Mouse (Mus musculus) MEL-GATA-1-ER (cell line): ENCODE measurements at regions not wholly inside any gene's neighbourhood (a gene's known extent, or its start where the extent isn't known, plus 50 kb on each side); places are given as distances from the start of the nearest gene placed in this dataset.

ENCODE experiments used
- DNase-seq: peaks from one replicate; pipeline ENCODE4 v3.0.0-alpha.2; 2012; ENCODE audit warnings: low read depth; ENCODE audit errors: extremely low read depth

DNA sequence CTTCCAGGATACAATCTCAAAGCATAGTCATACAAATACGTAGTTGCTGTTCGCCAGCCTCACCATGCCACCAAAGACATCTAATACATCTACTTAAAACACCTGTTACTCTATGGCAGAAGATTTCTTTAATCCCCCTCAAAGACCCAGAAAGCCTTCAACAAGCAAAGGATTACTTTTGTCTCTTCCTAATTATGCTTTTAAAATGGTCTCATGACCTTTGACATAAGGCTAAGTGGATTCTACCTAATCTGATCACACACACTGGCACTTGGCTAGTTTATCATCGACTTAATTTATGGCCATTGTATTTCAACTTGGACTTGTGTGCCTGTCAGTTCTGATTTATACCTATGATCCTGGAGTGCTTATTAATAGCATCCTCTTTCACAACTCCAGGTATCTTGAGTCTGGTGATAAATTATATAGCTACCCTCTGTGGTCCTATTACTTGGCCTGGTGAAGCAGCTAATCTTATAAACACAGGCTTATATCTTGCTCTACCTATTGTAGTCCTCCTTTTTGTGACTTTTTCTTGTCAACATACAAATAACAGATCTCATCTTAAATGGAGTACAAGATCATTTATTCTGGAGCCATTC lies 568.6 kb upstream of the B3galt2 start:
- no peak for DNase-seq

GRCm38 (mm10) chr1:143074999-143075398 lies 565.5 kb upstream of the B3galt2 start:
- DNase-seq: no peak

DNA sequence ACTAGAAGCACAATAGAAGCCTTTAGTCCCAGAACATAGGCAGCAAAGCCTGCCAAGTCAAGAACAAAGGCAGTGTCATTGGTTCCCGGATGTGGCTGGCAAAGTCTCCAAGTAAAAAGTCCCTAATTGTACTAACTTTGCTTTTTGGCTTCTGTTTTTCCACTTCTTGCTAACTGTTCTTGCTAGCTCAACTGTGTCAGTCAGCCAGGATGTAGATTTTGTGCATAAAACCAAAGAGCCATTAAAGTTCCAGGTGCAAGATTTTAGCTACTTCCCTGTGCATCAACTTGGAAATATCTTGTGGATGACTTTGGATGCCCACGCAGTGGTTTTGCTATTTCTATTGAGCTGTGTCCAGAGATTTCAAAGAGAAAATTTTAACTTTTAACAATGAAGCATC lies 560.0 kb upstream of the B3galt2 start:
- DNase-seq: no peak

DNA sequence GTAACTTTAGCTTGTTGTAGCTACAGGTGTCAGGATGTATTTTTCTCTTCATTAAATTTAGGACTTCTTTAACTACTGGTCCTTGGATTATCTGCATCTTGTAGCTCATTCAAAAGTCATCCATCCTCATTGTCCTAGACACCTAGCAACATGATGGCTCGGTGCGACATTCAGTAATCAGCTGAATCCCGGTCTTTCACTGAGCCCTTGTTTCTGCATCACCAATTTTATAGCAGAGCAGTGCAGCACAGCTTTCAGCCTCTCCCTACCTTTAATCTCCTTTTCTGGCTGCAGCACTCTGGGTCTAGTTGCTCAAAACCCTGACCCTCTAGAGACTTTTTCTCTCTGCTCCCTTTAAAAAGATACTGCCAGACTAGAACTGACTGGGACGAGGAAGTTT lies 543.6 kb upstream of the B3galt2 start:
- no peak for DNase-seq

GRCm38 (mm10) chr1:143098307-143098706 lies 542.2 kb upstream of the B3galt2 start:
- DNase-seq: no peak

GRCm38 (mm10) chr1:143122185-143122584 lies 518.3 kb upstream of the B3galt2 start:
- DNase-seq: no peak

DNA sequence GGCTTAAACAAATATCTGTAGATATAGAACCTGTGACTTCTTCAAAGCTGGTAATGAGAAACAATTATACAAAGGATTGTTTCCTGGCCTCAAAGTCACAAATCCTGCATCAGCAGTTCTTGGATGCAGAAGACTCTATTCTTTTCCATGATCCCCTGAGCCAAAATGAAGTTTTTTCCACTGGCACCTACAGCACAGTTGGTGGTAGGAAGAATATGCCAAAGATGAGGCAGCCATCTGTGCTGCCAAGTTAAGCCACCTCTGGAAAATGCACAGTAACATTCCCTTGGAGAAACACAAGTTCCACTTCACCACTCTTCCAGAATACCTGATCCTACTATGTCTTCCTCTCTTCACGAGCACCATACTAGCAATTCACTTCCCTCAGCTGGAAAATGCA lies 510.2 kb upstream of the B3galt2 start:
- no peak for DNase-seq

DNA sequence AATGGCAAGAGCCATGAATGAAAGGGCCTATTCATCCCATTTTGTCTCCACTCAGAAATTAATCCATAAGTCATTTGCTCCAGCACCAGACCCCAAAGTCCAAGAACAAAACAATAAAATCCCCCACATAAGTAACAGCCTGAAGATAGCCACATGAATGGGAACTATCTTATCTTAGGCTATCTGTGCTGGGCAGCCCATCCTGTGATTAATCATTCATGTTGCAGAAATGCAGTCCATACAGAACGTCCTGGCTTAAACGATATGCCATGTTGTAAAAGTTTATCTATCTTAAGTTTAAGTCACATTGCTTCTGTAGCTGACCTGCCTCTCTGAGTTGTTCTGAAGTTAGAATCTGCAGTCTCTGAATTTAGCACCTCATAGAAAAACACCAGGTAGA lies 507.7 kb upstream of the B3galt2 start:
- DNase-seq: no peak

DNA sequence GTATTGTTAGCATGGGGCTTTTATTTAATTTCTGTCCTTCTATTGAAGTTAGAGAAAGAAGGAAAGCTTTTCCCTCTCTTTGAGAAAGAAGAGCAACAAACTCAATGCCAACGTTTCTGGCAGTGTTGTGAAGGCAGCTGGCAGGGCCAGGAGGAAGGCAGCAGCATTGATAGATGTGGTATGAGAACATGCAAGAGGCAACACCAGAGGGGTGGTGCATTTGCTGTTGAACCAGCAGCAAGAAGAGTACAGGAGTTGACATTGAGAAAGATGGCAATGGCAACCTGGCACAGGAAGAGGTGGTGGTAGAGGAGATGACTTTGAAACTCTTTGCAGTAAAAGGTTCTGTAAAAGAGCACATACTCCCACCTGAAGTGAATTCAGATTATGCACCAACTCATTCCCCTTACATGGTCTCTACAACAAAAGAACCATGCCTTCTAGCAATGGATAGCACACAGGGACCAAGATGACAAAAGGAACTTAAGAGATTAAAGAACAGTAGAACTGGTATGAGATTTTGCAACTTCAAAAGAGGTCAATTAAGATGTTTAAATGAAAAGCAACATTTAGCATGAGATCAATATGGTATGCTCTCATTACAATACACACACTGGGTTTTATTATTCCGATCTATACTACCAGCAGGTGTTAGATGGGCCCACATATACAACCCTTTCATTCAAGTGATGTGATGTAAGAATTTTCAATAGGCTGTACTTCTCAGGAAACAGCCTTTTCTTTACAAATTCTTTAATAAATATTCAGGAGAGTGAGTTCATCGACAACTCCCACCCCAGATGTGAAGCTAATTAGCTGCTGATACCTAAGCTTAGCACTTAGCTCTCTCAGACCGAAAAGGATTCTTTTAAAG lies 495.1 kb upstream of the B3galt2 start:
- no peak for DNase-seq

DNA sequence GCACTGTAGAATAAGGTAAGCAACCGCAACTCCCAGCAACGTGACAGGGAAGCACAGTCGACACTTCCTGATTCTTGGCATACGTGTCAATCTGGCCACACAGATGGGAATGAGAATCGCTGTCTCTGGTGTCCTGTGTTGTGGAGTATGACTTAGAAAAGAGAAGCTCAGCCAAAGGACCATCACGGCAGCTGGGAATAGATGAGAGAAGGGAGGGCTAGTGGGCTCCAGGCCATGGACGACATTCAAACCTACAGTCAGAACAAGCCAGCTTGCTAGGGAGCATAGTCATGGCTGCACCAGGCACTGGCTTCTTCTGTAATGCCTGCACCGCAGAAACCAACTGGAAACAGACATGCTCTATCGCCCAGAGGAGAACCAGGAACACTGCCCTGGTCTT lies 469.2 kb upstream of the B3galt2 start:
- no peak for DNase-seq

GRCm38 (mm10) chr1:143173836-143174235 lies 466.6 kb upstream of the B3galt2 start:
- no peak for DNase-seq

- DNase-seq: no peak
These were observed 448.2 kb upstream of the B3galt2 start for GRCm38 (mm10) chr1:143192167-143192793.

DNA sequence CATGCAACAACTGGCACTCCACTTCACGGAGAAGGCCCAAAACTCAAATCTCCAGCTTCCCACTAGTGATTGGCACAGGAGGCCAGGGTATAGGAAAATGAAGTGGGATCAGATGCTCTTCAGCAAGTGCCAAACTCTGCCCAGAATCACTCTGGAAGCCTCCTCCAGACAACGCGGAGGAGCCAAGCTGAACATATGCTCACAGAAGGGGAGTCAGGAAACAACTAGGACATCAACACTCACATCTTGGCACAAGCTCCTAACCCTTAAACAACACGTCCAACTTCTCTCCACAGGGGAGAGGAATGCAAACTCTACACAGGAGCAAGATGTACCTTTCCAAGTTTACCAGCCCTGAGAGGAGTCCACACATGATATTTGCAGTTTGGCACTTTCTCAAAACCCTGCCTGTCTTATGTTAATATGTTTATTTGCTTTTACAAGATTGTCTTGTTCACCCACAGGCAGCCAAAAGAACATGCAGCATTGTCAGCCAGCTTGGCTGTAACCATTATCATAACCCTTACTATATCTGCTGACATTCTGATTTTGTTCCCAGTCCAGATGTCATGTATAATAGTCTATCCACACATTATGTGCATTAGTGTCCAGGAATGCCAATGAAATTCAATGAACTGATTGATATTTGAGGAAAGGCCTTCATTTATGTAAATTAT lies 440.1 kb upstream of the B3galt2 start:
- DNase-seq: no peak

- no peak for DNase-seq
These were observed 439.5 kb upstream of the B3galt2 start for GRCm38 (mm10) chr1:143200971-143201370.

- DNase-seq: no peak
These were observed 438.3 kb upstream of the B3galt2 start for GRCm38 (mm10) chr1:143202182-143202581.

DNA sequence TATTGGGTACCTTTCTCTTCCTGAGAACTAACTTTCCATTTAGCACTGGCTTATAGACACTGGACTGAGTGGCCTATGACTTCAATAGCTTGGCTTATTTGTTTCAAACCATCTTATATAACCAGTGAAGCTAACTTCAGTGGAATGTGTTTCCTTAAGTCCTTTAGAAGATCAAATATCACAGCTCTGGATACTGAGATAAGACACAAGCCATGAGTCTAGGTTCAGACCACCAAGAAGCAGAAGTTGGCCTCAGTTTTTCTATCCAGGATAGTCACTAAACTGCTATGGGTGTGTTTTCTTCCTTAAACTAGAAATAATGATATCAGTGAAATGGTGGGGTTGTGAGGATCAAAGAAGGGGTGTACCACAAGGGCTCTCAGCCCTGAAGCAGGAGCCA lies 436.4 kb upstream of the B3galt2 start:
- peak; percentile 3 for DNase-seq

DNA sequence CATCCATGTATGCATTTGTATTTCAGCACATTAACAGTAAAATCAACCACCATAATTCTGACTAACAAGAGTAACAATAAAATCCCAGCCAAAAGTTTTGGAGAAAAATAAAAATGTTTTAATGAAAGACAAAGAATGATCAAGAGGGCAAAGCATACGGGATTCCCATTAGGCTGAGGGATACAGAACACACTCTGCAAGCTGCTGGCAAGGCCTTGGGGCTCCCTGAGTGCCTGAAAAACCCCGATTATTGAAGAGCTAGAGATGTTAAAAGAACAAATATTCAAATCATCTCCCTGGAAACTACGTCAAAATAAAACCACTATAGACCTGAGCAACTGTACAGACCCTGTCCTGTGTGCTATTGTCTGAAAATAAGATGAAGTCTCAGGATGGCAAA lies 433.5 kb upstream of the B3galt2 start:
- no peak for DNase-seq

DNA sequence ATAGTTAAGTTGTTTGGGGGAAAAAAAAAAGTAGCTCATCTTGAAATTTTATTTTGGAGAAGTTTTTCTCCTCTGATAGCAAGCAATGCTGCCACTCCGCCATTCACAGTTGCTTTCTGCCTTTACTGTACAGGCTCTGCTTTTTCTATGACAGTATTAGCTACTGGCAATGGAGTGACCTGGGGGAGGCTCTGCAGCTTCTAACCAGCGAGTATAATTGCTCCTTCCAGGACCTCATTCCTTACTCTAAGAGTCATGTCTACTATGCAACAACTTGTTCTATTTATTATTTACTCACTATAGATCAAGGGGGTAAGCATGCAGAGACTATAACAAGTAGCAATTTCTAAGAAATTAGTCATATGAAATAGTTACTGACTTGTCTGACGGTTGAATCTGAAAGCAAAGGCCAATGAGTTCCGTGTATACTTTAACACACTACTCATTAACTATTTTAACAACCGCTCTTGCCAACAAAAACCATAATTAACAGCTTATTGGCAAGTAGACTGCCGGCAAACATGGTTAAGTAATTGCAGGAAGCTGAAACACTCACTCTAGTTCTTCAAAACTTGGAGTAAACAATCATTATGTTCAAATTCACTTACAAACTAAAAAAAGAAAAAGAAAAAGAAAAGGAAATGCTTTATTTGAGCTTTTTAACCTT lies 432.9 kb upstream of the B3galt2 start:
- DNase-seq: no peak

DNA sequence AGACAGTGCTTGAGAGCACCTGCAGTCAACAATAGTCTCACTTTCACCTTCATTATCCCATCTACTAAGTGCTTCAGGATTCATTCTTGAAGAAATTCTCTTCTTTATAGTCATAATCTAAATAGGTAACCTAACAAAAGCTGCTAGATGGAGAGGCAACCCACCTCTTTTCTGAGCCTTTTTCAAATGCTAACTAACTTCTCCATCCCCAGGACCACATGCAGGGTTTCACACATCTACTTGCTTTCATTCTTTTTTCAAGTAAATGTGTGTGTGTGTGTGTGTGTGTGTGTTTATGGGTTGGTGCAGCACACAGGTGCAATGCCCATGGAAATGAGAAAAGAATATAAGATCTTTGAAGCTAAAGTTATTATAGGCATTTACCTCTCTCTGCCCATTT lies 423.1 kb upstream of the B3galt2 start:
- DNase-seq: no peak

DNA sequence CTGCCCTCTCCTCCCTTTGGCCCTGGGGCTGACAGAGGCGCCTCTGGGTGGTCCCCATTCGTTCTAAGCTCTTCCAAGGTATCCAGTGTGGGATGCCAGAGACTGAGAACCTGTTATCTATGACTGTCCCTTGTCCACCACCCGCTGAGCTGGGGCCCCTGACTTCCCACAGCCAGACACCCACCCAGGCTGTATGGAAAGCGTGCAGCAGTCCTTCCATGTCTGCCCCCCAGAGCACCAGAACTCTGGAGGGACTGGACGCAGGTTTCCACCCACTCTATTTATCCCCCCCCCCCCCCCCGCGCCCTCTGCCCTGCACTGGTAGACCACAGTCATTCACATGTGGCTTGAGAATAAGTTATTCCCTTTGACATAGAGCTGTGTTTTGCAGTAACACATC lies 408.5 kb upstream of the B3galt2 start:
- DNase-seq: no peak

DNA sequence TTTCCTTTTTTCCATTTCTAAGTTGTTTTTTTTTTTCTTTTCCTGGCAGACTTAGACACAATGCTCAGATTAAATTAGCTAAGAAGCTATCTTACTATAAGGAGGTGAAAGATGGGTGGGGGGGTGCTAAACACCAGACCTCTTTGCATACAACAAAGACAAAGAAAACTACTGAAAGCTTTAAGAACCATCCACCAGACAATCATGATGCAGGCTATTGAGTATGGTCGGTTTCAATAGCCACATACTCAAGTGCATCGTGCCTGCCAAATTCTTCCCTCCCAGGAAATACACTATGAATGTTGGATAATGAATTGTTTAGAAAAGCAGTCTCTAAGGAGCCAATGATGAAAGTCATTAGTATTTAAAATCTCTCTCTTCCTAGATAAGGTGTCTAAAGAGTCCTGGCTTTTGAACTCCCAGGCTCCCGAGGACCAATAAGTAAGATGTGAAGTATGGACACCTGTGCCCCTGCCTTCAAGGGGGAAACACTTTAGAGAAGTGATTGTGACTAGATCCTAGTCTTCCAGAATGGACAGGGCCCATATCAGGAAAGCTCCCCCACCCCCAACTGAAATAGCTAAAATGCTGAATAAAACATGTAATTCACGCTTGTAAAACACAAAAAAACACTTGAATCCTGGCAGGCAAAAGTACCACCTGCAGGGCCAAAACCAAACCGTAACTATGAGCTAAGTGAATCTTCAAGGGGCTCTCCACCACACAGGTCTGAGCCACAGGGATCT lies 381.8 kb upstream of the B3galt2 start:
- no peak for DNase-seq
